Mouse (Mus musculus): ENCODE measurements at regions not wholly inside any gene's neighbourhood (a gene's known extent, or its start where the extent isn't known, plus 50 kb on each side); places are given as distances from the start of the nearest gene placed in this dataset.

DNA sequence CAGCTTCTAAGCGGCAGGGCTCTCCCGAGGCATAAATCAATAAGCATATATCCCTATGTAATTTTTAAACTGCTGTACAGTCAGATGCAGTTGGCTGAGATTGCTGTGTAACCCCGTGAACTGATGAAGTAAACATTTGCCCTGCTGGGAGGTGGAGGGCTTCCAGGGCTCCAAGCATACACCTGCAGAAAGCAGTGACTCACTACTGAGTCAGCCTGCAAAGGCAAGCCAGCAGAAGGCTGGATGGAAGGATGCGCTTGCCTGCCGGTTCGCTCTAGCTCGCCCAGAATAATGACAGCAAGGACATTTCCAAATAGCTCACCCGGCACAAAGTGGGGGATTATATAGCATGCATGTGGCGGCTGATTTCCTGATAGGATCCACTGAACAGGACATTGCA lies 416.6 kb downstream of the Sox2 start:
- TF ChIP-seq EP300 (IDR thresholded peaks at IDR 0.05) (no peak), CTCF (IDR thresholded peaks at IDR 0.05) (no peak)
- ATAC-seq (no peak), DNase-seq (ENCODE audit: low spot score) (peak; percentile 13)
- H3K27me3 ChIP-seq (replicated peaks; ENCODE audit: insufficient read depth, low read length) = no peaks in the 10 kb centered on the region
- H3K4me2 ChIP-seq (replicated peaks; ENCODE audit: low read depth, low read length) = no peak overlapping the region
- H3K4me3 ChIP-seq (ENCODE audit: low read depth, low read length) = no peak overlapping the region
- no peaks in the 10 kb centered on the region for H3K4me1 ChIP-seq (ENCODE audit: insufficient read depth, low read depth, low read length)
- no peaks in the 10 kb centered on the region for H3K9me3 ChIP-seq (ENCODE audit: low read length)
- no peaks in the 10 kb centered on the region for H3K36me3 ChIP-seq (ENCODE audit: insufficient read depth, low read length)
- WGBS = 37% methylated on average over 9 of the region's 9 CpGs
- H3K27ac ChIP-seq (ENCODE audit: low read length) = no peak overlapping the region
- H3K9ac ChIP-seq (replicated peaks; ENCODE audit: low read depth) = no peak overlapping the region

DNA sequence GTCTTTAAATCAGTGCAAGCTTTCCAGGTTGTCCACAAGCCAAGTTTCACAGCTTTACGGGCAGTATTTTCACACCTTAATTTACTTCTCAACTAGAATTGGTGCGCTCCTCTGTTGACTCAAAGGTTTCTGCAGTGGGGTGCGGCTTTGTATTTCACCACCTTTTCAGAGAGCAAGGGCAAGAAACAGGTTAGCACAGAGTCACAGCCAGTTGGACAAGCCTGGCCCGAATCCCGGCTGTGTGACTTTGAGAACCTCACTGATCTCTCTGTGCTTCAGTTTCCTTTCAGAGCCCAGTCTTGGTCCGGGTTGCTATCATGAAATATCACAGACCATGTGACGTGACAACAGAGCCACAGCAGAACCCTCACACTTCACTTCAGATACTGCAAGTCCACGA lies 418.4 kb downstream of the Sox2 start:
- Histone ChIP-seq H3K4me3 (ENCODE audit: low read depth, low read length) (no peak overlapping the region), H3K9ac (replicated peaks; ENCODE audit: low read depth) (no peak overlapping the region), H3K27ac (ENCODE audit: low read length) (no peak overlapping the region), H3K4me2 (replicated peaks; ENCODE audit: low read depth, low read length) (no peak overlapping the region), H3K36me3 (ENCODE audit: insufficient read depth, low read length) (no peaks in the 10 kb centered on the region), H3K4me1 (ENCODE audit: insufficient read depth, low read depth, low read length) (no peaks in the 10 kb centered on the region), H3K9me3 (ENCODE audit: low read length) (no peaks in the 10 kb centered on the region), H3K27me3 (replicated peaks; ENCODE audit: insufficient read depth, low read length) (no peaks in the 10 kb centered on the region)
- 77% methylated on average over 8 of the region's 8 CpGs for WGBS
- peak; percentile 45 for DNase-seq (ENCODE audit: low spot score)
- TF ChIP-seq EP300 (IDR thresholded peaks at IDR 0.05) (no peak), CTCF (IDR thresholded peaks at IDR 0.05) (no peak)
- no peak for ATAC-seq

DNA sequence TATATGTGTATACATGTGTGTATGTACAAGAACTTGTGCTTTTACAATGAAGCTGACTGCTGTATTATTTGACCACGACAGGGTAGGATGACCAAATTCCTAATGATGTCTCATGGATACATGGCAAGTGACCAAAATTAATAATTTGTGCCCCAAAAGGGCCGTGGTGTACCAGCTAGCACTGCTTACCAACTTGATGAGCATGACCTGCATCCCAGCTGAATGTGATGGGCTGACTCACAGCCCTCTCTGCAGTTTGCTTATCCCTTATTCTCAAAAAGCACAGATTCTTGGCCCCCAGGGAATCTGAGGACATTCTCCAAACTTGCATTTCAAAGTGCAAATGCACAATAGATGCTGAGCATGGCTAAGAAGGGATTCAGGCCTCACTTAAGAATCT lies 420.8 kb downstream of the Sox2 start:
- TF ChIP-seq EP300 (IDR thresholded peaks at IDR 0.05) = no peak
- TF ChIP-seq CTCF (IDR thresholded peaks at IDR 0.05) = no peak
- Histone ChIP-seq H3K4me3 (ENCODE audit: low read depth, low read length) (no peak overlapping the region), H3K4me2 (replicated peaks; ENCODE audit: low read depth, low read length) (no peak overlapping the region), H3K27me3 (replicated peaks; ENCODE audit: insufficient read depth, low read length) (no peaks in the 10 kb centered on the region), H3K36me3 (ENCODE audit: insufficient read depth, low read length) (no peaks in the 10 kb centered on the region), H3K27ac (ENCODE audit: low read length) (no peak overlapping the region), H3K9me3 (ENCODE audit: low read length) (no peaks in the 10 kb centered on the region), H3K9ac (replicated peaks; ENCODE audit: low read depth) (no peak overlapping the region), H3K4me1 (ENCODE audit: insufficient read depth, low read depth, low read length) (no peaks in the 10 kb centered on the region)
- WGBS = 62% methylated on average over 2 of the region's 2 CpGs
- DNase-seq (ENCODE audit: low spot score) (no peak), ATAC-seq (no peak)

DNA sequence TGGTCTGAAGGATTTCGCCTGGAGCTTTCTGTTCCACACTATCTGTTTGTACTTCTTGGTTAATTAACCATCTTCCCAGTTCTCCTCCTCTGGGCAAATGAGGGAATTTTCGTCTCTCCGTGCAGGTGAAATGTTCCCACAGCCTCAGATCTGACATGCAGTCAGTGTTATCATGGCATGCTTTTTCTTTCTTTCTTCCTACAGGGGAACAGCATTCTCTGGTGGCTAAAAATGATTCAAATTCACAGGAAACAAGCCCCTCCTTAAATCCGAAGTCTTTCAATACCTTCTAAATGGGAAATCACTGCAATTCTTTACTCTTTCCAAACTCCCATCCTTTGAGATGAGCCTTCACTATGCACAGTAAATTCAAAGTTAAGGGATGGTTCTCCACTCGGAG lies 429.7 kb downstream of the Sox2 start:
- DNase-seq (ENCODE audit: low spot score) (no peak), ATAC-seq (no peak)
- no peak overlapping the region for H3K4me3 ChIP-seq (ENCODE audit: low read depth, low read length)
- H3K36me3 ChIP-seq (ENCODE audit: insufficient read depth, low read length) = no peaks in the 10 kb centered on the region
- WGBS = 60% methylated on average over 5 of the region's 5 CpGs
- no peaks in the 10 kb centered on the region for H3K4me1 ChIP-seq (ENCODE audit: insufficient read depth, low read depth, low read length)
- no peak overlapping the region for H3K4me2 ChIP-seq (replicated peaks; ENCODE audit: low read depth, low read length)
- no peak overlapping the region for H3K9ac ChIP-seq (replicated peaks; ENCODE audit: low read depth)
- TF ChIP-seq CTCF (IDR thresholded peaks at IDR 0.05) (no peak), EP300 (IDR thresholded peaks at IDR 0.05) (no peak)
- no peak overlapping the region for H3K27ac ChIP-seq (ENCODE audit: low read length)
- no peaks in the 10 kb centered on the region for H3K9me3 ChIP-seq (ENCODE audit: low read length)
- no peaks in the 10 kb centered on the region for H3K27me3 ChIP-seq (replicated peaks; ENCODE audit: insufficient read depth, low read length)

DNA sequence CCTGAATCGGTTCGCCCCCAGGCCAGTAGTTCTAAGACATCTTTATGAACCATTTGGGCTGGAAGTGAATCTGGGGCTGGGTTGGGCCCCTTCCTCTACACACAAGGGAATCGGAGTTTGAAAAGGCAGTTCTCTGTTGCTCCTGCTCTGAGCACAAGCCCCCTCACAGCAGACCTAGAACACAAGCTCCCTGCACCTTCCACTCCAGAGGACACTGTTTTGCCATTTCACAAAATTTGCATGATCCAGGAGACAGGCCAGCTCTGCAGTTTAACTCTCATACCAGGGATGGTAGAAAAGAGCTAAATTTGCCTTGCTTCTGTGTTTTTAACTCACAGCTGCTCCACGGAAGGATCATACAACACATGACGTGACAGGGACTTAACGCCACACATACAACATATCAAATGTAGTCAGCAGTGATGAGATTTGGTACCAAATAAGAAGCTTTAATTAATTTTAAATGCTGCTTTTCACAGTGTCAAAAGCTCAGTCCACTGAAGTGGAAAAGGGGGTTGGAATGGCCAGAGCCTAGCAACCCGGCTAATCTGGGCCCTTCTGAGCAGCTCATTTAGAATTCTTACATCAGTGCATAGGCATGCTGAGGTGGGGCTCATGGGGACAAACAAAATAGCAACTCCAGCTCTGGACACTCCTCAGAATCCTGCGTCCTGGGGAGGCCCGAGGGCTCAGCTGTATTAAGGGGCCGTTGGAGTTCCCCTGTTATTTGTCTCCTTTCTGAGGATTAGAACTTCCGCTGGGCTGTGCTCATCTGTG lies 434.1 kb downstream of the Sox2 start:
- H3K36me3 ChIP-seq (ENCODE audit: insufficient read depth, low read length) = no peaks in the 10 kb centered on the region
- H3K4me1 ChIP-seq (ENCODE audit: insufficient read depth, low read depth, low read length) = no peaks in the 10 kb centered on the region
- peak; percentile 89 for ATAC-seq
- no peak overlapping the region for H3K4me3 ChIP-seq (ENCODE audit: low read depth, low read length)
- no peak overlapping the region for H3K27ac ChIP-seq (ENCODE audit: low read length)
- no peaks in the 10 kb centered on the region for H3K27me3 ChIP-seq (replicated peaks; ENCODE audit: insufficient read depth, low read length)
- H3K9me3 ChIP-seq (ENCODE audit: low read length) = no peaks in the 10 kb centered on the region
- no peak overlapping the region for H3K9ac ChIP-seq (replicated peaks; ENCODE audit: low read depth)
- TF ChIP-seq EP300 (IDR thresholded peaks at IDR 0.05) (0 out of 2 replicates have a peak, but pooled peaks have one; percentile 15), CTCF (IDR thresholded peaks at IDR 0.05) (no peak)
- WGBS = 63% methylated on average over 11 of the region's 11 CpGs
- H3K4me2 ChIP-seq (replicated peaks; ENCODE audit: low read depth, low read length) = no peak overlapping the region
- DNase-seq (ENCODE audit: low spot score) = peak; percentile 64

DNA sequence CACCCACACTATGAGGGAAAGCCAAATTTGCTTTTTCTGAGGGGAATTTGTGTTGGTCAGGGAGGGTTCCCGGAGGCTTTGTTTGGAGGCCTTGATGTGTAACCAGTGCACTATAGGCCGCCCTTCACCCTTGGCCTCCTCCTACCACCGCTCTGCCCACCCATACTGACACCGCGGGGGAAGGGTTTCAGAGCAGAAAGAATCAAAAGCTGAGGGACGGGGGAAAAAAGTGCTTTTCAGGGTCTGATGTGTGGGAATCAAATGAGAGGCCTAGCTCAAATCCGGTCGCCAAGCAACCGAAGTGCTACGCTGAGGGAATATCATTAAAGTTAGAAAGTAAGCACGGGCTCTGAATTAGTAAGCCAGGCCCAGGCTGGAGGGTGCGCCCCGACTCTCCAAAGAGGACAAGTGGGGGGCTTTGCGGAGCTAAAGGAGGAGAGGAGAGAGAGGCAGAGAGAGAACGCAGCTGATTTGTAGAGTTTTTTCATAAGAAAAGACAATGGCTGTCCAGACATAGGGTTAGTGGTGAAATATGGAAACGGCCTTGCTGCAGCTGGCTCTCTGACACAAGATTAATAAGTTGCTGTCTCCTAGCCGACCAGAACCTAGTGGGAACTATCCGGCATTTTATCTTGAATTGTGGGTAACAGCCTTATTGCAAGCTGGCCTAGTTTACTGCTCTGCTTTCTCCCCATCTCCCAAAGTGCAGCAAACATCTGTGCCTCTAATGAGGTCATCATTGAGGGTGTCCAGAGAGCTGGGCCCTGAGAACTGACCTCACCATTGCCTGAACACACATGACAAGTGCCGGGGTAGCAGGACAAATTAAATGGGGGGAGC lies 438.3 kb downstream of the Sox2 start:
- no peaks in the 10 kb centered on the region for H3K27me3 ChIP-seq (replicated peaks; ENCODE audit: insufficient read depth, low read length)
- no peaks in the 10 kb centered on the region for H3K4me1 ChIP-seq (ENCODE audit: insufficient read depth, low read depth, low read length)
- no peak overlapping the region for H3K27ac ChIP-seq (ENCODE audit: low read length)
- H3K4me3 ChIP-seq (ENCODE audit: low read depth, low read length) = no peak overlapping the region
- no peaks in the 10 kb centered on the region for H3K36me3 ChIP-seq (ENCODE audit: insufficient read depth, low read length)
- H3K4me2 ChIP-seq (replicated peaks; ENCODE audit: low read depth, low read length) = no peak overlapping the region
- TF ChIP-seq EP300 (IDR thresholded peaks at IDR 0.05) = no peak
- no peak for TF ChIP-seq CTCF (IDR thresholded peaks at IDR 0.05)
- DNase-seq (ENCODE audit: low spot score) (no peak), ATAC-seq (no peak)
- H3K9ac ChIP-seq (replicated peaks; ENCODE audit: low read depth) = no peak overlapping the region
- WGBS = 56% methylated on average over 19 of the region's 19 CpGs
- no peaks in the 10 kb centered on the region for H3K9me3 ChIP-seq (ENCODE audit: low read length)

All from lung, postnatal 0 days (tissue).